Comparison of ENCODE assay signal across 8 mouse cellular contexts in genomic region chr15:96520412-96521124, GRCm38 (mm10). TPM values are rescaled to one million over a fixed set of nuclear protein-coding genes. Genes with fewer than 3 reads are reported as not detected.
DNase-seq lines count a peak whose midpoint lies in the region; ATAC-seq and TF ChIP-seq lines count a peak whose summit lies in the region.

No protein-coding gene starts in this region.

- H3K4me2 ChIP-seq in forebrain, embryonic 14.5 days (ENCODE audit: low read length) = no peak overlapping the region

- TF ChIP-seq CTCF in testis, adult 2 months (IDR thresholded peaks at IDR 0.05; ENCODE audit: control insufficient read depth, insufficient read depth, insufficient replicate concordance, low read depth, low read length) = peak; percentile 74; the same call in 1 of the 2 replicates

- no peak for ATAC-seq in forebrain, embryonic 14.5 days

- intact Hi-C loops in heart, postnatal 36 days (cut with DNase I) = no loop called here
- intact Hi-C loops in heart, postnatal 25 days (cut with DNase I) = no loop called here

- 80% methylated on average over 18 of the region's 18 CpGs for WGBS in forebrain, embryonic 14.5 days

- H3K27ac ChIP-seq in testis, adult 2 months (ENCODE audit: control insufficient read depth, insufficient read depth, low read depth, low read length) = no peak overlapping the region
- no peak overlapping the region for H3K27ac ChIP-seq in forebrain, embryonic 14.5 days (ENCODE audit: low read depth, low read length)

- no peak overlapping the region for H3K4me3 ChIP-seq in testis, adult 2 months (ENCODE audit: control insufficient read depth, low read depth, low read length)
- no peak overlapping the region for H3K4me3 ChIP-seq in forebrain, embryonic 14.5 days (ENCODE audit: low read depth, low read length)

- no peak for TF ChIP-seq POLR2A in testis, adult 2 months (IDR thresholded peaks at IDR 0.05; ENCODE audit: control insufficient read depth, low read depth, low read length)

- no peak overlapping the region for H3K9ac ChIP-seq in forebrain, embryonic 14.5 days (ENCODE audit: low read length)

- no peaks in the 10 kb centered on the region for H3K4me1 ChIP-seq in testis, adult 2 months (ENCODE audit: control insufficient read depth, insufficient read depth, low read length)
- no peaks in the 10 kb centered on the region; the same call in 1 of the 2 replicates for H3K4me1 ChIP-seq in forebrain, embryonic 14.5 days (ENCODE audit: control insufficient read depth, insufficient read depth, low read length)

- DNase-seq in heart, postnatal 36 days = peak; percentile 41 to 60
- DNase-seq in heart, postnatal 25 days (ENCODE audit: low spot score) = no peak
- no peak for DNase-seq in testis, postnatal 14 days (ENCODE audit: low spot score)
- peak; percentile 4 for DNase-seq in c-Kit-negative CD71-positive TER-119-positive erythroid progenitor cells, embryonic 14.5 days (ENCODE audit: low read depth, low spot score)
- peak; percentile 67 for DNase-seq in lung, postnatal 14 days
- DNase-seq in thymus, postnatal 14 days = peak; percentile 88
- no peak for DNase-seq in forebrain, embryonic 14.5 days (ENCODE audit: low spot score)

- H3K36me3 ChIP-seq in testis, adult 2 months (ENCODE audit: control insufficient read depth, insufficient read depth, low read length) = no peaks in the 10 kb centered on the region
- no peaks in the 10 kb centered on the region for H3K36me3 ChIP-seq in forebrain, embryonic 14.5 days (ENCODE audit: control insufficient read depth, insufficient read depth, low read length)

- no peaks in the 10 kb centered on the region for H3K9me3 ChIP-seq in forebrain, embryonic 14.5 days (replicated peaks; ENCODE audit: control insufficient read depth, low read length)

- H3K27me3 ChIP-seq in testis, adult 2 months (ENCODE audit: control insufficient read depth, insufficient read depth, low read length) = no peaks in the 10 kb centered on the region
- H3K27me3 ChIP-seq in forebrain, embryonic 14.5 days (replicated peaks; ENCODE audit: control insufficient read depth, insufficient read depth, low read length) = no peaks in the 10 kb centered on the region

RNA-seq across cellular contexts. Expression of gene Scaf11, which starts 59.9 kb away (rescaled TPM):
- 10 to 100 TPM; 47.0 to 54.8 TPM for total RNA-seq in heart, postnatal 36 days (2021)
- 10 to 100 TPM; 39.8 to 47.1 TPM for total RNA-seq in heart, postnatal 25 days (2021)
- 5.3 and 5.9 TPM in 2 replicates for polyA plus RNA-seq in testis, adult 2 months (2012; rRNA removed)
- 50.1 and 55.7 TPM in 2 replicates for polyA plus RNA-seq in forebrain, embryonic 14.5 days (2014; fragmentation: Nextera tagmentation; extraction: Ambion mirVana)

Comparison
In these comparisons a context has a peak if more than half of its experiments do, and no peak if none do; other contexts are left out.
1. DNase-seq: peak in heart, postnatal 36 days (2 of 2), c-Kit-negative CD71-positive TER-119-positive erythroid progenitor cells, embryonic 14.5 days (single experiment), lung, postnatal 14 days (single experiment) and thymus, postnatal 14 days (single experiment); none in heart, postnatal 25 days (single experiment), testis, postnatal 14 days (single experiment) and forebrain, embryonic 14.5 days (single experiment).